Mouse (Mus musculus) lung, embryonic 16.5 days (tissue): Measurements from ENCODE around the gene Gm38119. TPM values are rescaled to one million over a fixed set of nuclear protein-coding genes. Genes with fewer than 3 reads are reported as not detected.
"Not testable (repeated sequence)": the region's sequence is repeated elsewhere in the genome, so short reads cannot be mapped to it uniquely, and the experiment has no call there.

Source experiments
- ATAC-seq: fragments of 200-750 bp; cut with Nextera tagmentation; 2 replicates; pipeline ENCODE4 v1.8.0; 2017; ENCODE audit warnings: low read depth, mild to moderate bottlenecking, moderate library complexity
- H3K27ac ChIP-seq: fragments of 300-500 bp; sonication (generic); 2 replicates; pipeline ENCODE4 v1.5.1; 2014; ENCODE audit warnings: mild to moderate bottlenecking, control low read depth, low read length
- H3K27me3 ChIP-seq: fragments of 300-500 bp; sonication (generic); 2 replicates; pipeline ENCODE4 v1.6.1; 2014; ENCODE audit warnings: low read depth, low read length, mixed read lengths; ENCODE audit not compliant: control insufficient read depth, insufficient read depth
- H3K36me3 ChIP-seq: fragments of 300-500 bp; sonication (generic); 2 replicates; pipeline ENCODE4 v1.6.1; 2014; ENCODE audit warnings: low read length; ENCODE audit not compliant: control insufficient read depth, insufficient read depth
- H3K4me1 ChIP-seq: fragments of 300-500 bp; sonication (generic); replicated peaks from 2 replicates; pipeline ENCODE4 v1.6.1; 2014; ENCODE audit warnings: low read length, mixed read lengths; ENCODE audit not compliant: control insufficient read depth, insufficient read depth
- H3K4me2 ChIP-seq: fragments of 300-500 bp; sonication (generic); 2 replicates; pipeline ENCODE4 v1.6.1; 2014; ENCODE audit warnings: low read depth, low read length, control low read depth
- H3K4me3 ChIP-seq: fragments of 300-500 bp; sonication (generic); 2 replicates; pipeline ENCODE4 v1.5.1; 2014; ENCODE audit warnings: mild to moderate bottlenecking, low read length, control low read depth
- H3K9ac ChIP-seq: fragments of 300-500 bp; sonication (generic); 2 replicates; pipeline ENCODE4 v1.6.1; 2014; ENCODE audit warnings: low read length, control low read depth
- H3K9me3 ChIP-seq: fragments of 300-500 bp; sonication (generic); 2 replicates; pipeline ENCODE4 v1.6.1; 2016; ENCODE audit warnings: low read length; ENCODE audit not compliant: control insufficient read depth
- WGBS: fragments of 180-500 bp; shearing (Covaris S2); extraction: QIAGEN DNeasy Blood & Tissue Kit; methylation state at CpG from one replicate; pipeline ENCODE4 v1.1.7; 2014; 5-methylcytosine and 5-hydroxymethylcytosine counted together
- polyA plus RNA-seq: library from polyadenylated mRNA; unstranded; fragments of >200 nt; fragmentation: Nextera tagmentation; extraction: Ambion mirVana; gene quantifications from 2 replicates; pipeline ENCODE4 v1.2.1, GENCODE M21; 2015

Gm38119 gene
- polyA plus RNA-seq, 1 experiment from 2014 or later = not detected

DNA sequence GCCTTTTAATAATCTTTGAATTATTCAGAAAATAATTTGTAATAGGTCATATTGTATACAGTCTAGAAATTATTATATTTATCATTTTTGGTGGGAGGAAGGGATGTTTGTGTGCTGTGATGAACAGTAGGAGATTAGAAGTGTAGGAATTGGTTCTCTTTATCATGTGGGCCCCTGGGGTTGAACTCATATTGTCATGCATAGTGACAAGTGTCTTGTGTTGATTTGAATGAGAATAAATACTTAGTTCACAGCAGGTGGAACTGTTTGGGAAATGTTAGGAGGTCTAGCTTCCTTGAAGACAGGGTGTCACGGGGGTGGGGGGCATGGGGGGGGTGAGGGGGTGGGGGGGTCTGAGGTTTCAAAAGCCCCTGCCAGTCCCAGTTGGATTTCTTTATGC lies 44.3 kb downstream of the Gm38119 start:
- Histone ChIP-seq H3K4me3 (no peak overlapping the region), H3K9ac (no peak overlapping the region), H3K36me3 (no peaks in the 10 kb centered on the region), H3K4me2 (no peak overlapping the region), H3K9me3 (no peaks in the 10 kb centered on the region), H3K27ac (no peak overlapping the region), H3K27me3 (no peaks in the 10 kb centered on the region), H3K4me1 (no peaks in the 10 kb centered on the region)
- no peak for ATAC-seq
- WGBS = 0% methylated on average over 1 of the region's 1 CpGs

- Histone ChIP-seq H3K27me3 (no peaks in the 10 kb centered on the region), H3K36me3 (no peaks in the 10 kb centered on the region), H3K4me1 (no peaks in the 10 kb centered on the region), H3K9me3 (no peaks in the 10 kb centered on the region), H3K27ac (no peak overlapping the region), H3K4me2 (no peak overlapping the region), H3K4me3 (no peak overlapping the region), H3K9ac (no peak overlapping the region)
- no peak for ATAC-seq
Measured at GRCm38 (mm10) chr3:92691688-92692087, 47.2 kb downstream of the Gm38119 start.

DNA sequence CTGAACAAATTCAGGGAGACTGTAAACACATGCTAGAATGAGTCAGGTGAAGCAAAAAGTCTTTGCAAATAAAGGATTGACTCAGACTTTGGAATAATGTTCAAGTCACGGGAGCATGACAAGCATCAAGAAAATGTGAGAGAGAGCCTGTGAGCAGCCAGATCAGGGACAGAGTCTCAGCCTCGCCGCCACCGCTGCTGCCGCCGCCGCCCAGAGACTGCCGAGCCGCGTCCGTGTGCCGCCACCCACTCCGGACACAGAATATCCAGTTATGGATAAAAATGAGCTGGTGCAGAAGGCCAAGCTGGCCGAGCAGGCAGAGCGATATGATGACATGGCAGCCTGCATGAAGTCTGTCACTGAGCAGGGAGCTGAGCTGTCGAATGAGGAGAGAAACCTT lies 49.7 kb downstream of the Gm38119 start:
- not testable (repeated sequence) for H3K27ac ChIP-seq, H3K27me3 ChIP-seq, H3K4me1 ChIP-seq, H3K4me3 ChIP-seq, ATAC-seq, H3K4me2 ChIP-seq, H3K36me3 ChIP-seq, H3K9me3 ChIP-seq, H3K9ac ChIP-seq
- WGBS = 59% methylated on average over 16 of the region's 16 CpGs

Other genes with a start within 250 kb of the Gm38119 start
- not detected in 2 replicates for gene Sprr4, start 238.6 kb downstream of the Gm38119 start, polyA plus RNA-seq
- not detected in 2 replicates for gene 2310046K23Rik, start 204.6 kb downstream of the Gm38119 start, polyA plus RNA-seq
- gene Ivl, start 165.4 kb downstream of the Gm38119 start, polyA plus RNA-seq = 0.64 TPM in 1 of 2 replicates, not detected in the other
- not detected in 2 replicates for gene Smcp, start 150.1 kb downstream of the Gm38119 start, polyA plus RNA-seq
- gene 2210017I01Rik, start 131.6 kb downstream of the Gm38119 start, polyA plus RNA-seq = not detected in 2 replicates
- not detected in 2 replicates for gene Lce6a, start 117.4 kb downstream of the Gm38119 start, polyA plus RNA-seq
- 0.31 TPM in 1 of 2 replicates, not detected in the other for gene Lce1a1, start 90.8 kb downstream of the Gm38119 start, polyA plus RNA-seq
- gene Lce1b, start 82.2 kb downstream of the Gm38119 start, polyA plus RNA-seq = not detected in 2 replicates
- not detected in 2 replicates for gene Lce1a2, start 68.8 kb downstream of the Gm38119 start, polyA plus RNA-seq
- not detected in 2 replicates for gene Lce1c, start 59.8 kb downstream of the Gm38119 start, polyA plus RNA-seq
- gene Lce1d, start 51.9 kb downstream of the Gm38119 start, polyA plus RNA-seq = not detected in 2 replicates
- gene Lce1e, start 30.0 kb downstream of the Gm38119 start, polyA plus RNA-seq = not detected in 2 replicates
- gene Lce1f, start 18.7 kb downstream of the Gm38119 start, polyA plus RNA-seq = not detected in 2 replicates
- gene Lce1g, start 13.2 kb upstream of the Gm38119 start, polyA plus RNA-seq = not detected in 2 replicates
- not detected in 2 replicates for gene Lce1h, start 26.0 kb upstream of the Gm38119 start, polyA plus RNA-seq
- gene Lce1i, start 39.8 kb upstream of the Gm38119 start, polyA plus RNA-seq = not detected in 2 replicates
- not detected in 2 replicates for gene Lce1j, start 51.4 kb upstream of the Gm38119 start, polyA plus RNA-seq
- gene Lce1k, start 68.8 kb upstream of the Gm38119 start, polyA plus RNA-seq = not detected in 2 replicates
- gene Kprp, start 88.2 kb upstream of the Gm38119 start, polyA plus RNA-seq = not detected in 2 replicates
- not detected in 2 replicates for gene Lce1l, start 112.2 kb upstream of the Gm38119 start, polyA plus RNA-seq
- gene 2310050C09Rik, start 131.1 kb upstream of the Gm38119 start, polyA plus RNA-seq = not detected in 2 replicates
- not detected in 2 replicates for gene Lce3a, start 187.1 kb upstream of the Gm38119 start, polyA plus RNA-seq
- not detected in 2 replicates for gene Lce3b, start 193.9 kb upstream of the Gm38119 start, polyA plus RNA-seq
- gene Lce3c, start 205.4 kb upstream of the Gm38119 start, polyA plus RNA-seq = not detected in 2 replicates
- gene Lce3d, start 218.3 kb upstream of the Gm38119 start, polyA plus RNA-seq = not detected in 2 replicates
- not detected in 2 replicates for gene Lce3e, start 228.0 kb upstream of the Gm38119 start, polyA plus RNA-seq